Mouse (Mus musculus): Measurements from ENCODE around the gene Ankle1.

The Ankle1 gene

DNA sequence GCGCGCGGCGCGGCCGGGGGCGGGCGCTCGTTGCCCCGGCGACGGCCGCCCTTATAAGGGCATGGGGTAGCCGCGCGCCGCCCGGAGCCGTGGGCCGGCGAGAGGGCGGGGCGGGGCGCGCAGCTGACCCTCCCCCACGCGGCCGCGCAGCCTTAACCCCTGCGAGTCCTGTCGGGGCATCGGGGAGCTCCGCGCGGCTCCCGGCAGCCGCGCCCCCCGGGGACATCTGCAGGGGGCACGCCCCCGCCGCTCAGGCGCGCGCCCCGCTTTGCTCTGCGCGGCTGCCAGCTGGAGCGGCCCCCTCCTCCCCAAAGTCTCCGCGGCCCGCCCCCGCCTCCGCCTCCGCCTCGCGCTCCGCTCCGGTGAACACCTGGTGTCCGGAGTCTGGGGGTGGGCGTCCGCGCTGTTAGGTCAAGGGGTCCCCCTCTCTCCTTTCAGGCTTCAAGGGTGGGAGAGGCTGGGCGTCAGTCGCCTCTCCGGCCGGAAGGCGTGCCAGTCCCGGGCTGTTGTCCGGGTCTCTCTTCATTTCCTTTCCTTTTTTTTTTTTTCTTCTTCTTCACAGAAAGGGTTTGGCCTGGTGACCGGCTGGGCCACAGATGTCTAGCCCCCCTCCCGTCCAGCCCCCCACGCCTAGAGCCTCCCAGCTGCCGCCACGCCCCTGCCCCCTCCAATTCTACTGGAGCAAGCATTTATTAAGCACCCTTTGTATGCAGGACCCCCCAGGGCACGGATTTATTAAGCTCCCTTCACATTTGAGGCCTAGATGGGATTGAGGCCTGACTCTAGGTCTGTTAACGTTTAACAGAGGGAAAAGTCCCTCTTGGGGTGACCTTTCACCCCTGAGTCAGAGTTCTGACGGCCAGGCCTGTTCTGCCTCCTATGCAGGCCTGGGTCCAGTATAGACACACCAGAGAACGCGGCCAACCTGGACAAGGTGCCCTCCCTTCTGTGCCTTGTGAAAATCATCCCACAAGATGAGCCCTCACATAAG is 23.5 kb upstream of the Ankle1 start:
- peak; percentile 99 for DNase-seq

DNA sequence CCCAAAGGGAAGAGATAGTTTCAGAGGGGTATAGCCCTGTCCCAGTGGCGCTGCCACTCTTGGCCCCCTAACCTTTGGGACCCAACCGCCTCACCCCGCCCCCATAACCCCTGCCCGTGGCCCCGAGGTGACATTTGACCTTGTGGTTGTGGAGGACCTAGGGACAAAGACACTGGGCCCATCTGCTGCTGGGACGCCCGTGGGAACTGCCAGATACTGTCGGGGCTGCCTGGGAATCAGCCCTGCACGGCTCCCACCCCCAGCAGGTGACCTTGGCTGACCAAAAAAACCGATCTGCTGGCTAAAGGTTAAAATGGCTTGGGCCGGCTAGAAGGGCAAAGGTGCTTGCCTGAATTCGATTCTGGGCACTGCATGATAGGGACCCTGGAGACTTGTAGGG is 22.4 kb upstream of the Ankle1 start:
- peak; percentile 95 for DNase-seq

DNA sequence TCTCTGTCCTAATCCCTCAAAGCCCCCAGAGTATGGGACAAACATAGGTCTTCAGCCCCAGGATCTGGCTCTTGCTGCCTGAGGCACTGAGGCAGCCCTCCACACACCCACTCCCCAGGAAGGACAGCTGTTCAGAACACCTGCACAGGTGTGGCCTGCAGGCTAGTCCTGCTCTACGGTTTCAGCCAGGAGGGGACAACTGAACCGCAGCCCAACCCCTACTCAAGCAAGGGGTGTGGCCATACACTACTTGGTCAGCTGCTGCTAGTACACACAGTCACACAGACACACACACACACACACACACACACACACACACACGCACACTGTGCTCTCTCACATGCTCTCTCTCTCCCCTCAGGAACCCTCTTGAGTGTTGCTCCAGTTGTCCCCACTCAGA is 21.9 kb upstream of the Ankle1 start:
- DNase-seq, result peak; percentile 95

DNA sequence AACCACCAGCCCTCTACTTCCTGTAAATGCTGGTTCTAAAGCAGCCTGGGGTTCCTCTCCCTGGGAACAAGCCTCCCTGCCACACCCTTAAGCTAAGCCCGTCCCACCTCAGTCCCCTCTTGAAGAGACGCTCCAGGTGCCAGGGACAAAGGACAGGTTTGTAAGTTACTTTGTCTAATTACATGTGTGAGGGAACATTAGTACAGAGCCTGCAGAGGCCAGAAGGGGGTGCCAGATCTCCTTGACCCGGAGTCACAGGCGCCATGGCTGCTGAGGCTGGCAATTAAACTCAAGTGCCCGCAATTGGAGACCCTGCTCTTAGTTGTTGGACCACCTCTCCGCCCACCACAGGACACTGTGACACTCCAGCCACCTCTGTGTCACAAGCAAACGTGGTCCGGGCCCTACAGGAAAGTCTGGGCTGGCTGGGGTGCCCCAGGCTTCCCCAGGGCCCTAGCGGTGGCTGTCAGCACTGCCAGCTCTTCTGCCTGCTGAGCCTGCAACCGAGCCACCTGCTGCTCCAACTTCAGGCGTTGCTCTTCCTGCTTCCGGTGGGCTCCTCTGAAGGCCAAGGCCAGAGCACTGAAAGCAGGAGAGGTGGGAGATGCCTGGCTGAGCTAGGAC is 20.5 kb upstream of the Ankle1 start:
- no peak for DNase-seq

DNA sequence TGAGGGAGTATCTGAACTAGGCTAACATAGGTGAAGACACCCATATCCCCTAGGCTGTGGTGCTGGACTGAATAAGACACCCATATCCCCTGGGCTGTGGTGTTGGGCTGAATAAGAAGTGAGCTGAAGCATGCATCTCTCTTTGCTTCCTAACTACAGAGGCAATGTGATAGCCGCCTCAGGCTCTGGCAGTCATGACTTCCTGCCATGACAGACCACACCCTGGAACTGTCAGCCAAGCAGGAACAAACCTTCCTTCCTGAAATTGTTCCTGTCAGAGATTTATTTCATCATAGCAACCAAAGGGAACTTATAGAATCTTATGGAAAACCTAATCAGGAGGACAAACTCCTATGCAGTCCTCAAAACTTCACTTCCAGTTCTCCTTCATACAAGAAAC is 17.5 kb upstream of the Ankle1 start:
- DNase-seq, result peak; percentile 96

DNA sequence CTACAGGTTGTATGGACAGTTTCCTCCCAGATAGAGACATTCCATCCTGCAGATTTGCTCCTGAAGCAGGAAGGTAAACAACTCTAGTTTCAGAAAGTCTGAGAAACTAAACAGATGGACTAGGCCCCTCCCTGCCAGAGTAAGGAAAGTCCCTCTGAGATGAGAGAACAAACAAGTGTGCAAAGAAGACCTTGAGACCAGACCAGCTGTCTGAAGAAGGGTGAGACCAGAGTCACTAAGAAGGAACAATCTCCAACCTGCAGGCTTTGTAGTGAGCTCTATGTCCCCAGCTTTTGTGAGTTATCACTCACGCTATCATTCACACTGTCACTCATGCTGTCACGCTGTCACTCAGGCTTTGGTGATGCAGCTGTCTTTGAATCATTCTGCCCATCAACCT is 14.1 kb upstream of the Ankle1 start:
- DNase-seq, result peak; percentile 82

DNA sequence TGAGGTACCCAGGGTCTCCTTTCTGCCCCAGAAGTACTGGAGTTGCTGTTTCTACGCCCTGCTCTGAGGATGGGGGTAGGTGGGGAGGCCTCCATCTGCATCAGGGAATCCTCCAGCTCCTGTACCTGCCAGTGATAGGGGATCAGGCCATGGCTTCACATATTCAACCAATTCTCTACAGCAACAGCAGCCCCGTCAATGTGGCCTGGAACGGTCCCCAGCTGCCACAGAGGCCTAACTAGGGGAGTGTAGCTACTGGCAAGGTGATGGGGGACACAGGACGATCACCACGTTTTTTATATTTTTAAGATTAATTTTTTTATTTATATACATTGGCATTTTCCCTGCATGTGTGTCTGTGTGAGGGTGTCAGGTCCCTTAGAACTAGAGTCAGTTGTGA is 13.4 kb upstream of the Ankle1 start:
- DNase-seq, result peak; percentile 90

DNA sequence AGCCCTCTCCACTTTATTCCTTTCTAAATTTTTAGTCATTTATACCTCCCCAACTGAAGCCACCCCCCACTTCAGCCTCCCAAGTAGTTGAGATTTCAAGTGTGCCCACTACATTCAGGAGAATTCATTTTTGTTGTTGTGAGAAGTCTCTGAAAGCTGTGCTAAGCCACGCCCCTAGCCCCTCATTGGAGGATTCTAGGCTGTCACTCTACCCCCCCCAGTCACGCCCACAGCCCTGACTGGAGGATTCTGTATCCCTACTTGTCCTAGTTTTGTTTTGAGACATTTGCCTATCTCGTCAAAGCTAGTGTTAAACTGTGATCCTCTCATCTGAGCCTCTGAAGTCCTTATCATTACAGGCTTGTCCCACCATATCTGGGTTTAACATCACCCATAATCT is 12.9 kb upstream of the Ankle1 start:
- DNase-seq, result peak; percentile 87

DNA sequence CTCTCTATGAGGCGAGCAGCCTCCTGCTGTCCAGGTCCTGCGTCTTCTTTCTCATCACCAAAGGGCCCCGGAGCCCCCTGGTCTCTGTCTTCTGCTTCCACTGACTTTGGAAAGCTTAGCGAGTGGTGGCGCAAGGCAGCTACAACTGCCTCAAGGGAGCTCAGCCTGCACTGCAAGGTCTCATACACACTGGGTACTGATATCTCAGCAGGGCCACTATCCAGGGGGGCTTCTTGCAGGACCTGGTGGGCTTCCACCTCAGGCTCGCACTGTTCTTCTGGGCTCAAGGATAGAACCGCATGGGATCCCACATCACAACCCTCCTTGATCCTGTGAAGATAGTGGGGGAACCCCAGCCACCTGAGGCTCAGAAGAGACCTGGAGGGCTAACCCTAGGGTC is 11.3 kb upstream of the Ankle1 start:
- peak; percentile 93 for DNase-seq

DNA sequence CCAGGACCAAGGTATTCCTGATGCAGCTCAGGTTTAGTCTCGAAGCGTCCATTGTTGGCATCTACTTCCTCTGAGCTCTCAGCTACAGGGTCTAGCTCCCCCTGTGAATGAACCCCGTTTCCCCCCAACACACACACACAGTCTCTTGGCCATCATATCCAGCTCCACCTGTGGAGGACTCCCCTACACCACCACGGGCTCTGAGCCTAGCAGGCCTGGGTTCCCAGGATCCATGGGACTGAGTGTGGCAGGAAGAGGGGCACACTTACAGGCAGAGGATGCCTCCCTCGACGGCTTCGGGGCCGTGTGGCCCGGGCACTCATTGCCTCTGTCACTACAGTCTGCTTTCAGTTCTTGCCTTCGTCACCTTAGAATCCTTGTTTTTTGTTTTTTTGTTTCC is 10.7 kb upstream of the Ankle1 start:
- peak; percentile 92 for DNase-seq

DNA sequence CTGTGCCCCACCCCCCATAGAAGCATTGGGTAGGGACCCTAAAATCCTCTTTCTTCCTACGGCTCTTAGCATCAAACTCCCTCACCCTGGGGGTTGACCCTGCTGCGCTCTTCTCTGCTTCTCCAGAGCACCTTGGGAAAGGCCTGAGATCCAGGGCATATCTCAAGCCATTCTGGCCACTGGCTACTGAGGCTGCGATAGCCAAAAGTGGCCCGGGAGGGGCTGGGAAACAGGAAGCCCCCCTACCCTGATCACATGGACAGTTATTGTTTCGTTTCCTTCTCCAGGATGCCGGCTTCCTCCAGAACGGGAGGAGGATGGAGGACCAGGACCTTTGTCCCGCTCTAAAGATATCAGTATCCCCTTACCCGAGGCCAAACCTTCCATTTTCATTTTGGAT is 10.2 kb upstream of the Ankle1 start, which contains the start of gene Ushbp1:
TSS of gene Ushbp1 (minus strand) at position 174 of the 400 bp plus-strand sequence.
- peak; percentile 99 for DNase-seq

DNA sequence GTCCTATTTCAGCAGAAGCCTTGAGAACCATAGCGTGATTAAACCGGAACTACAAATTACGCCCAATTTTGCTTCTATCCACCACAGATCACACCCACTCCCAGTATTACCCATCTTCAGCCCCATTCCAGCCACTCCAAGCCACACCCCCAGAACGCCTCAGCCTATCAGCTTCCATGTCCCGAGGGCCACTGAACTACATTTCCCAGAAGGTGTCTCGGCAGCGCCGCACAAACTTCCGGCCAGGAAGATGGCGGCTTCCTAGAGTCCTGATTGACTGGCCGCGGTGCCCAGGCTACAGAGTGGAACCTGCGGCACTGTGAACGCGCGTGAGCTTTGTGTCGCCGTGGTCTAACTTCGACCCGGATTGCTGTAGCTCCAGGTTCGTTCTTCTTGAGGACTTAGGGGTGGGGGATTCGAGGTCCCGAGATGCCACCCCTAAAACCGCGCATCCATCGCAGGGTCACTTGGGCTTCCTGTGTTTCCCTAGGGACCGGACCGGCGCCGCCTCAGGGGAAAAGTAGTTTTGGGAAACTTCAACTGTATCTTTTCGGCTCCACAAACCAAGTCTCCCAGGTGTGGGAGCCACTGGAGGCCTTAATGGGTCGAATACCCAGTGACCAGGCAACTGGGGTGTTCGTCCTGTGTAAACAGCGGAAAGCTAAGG is 9.0 kb upstream of the Ankle1 start, which contains the start of gene Babam1:
TSS of gene Babam1 (plus strand) at position 223 of the 667 bp plus-strand sequence.
- peak; percentile 100 for DNase-seq

DNA sequence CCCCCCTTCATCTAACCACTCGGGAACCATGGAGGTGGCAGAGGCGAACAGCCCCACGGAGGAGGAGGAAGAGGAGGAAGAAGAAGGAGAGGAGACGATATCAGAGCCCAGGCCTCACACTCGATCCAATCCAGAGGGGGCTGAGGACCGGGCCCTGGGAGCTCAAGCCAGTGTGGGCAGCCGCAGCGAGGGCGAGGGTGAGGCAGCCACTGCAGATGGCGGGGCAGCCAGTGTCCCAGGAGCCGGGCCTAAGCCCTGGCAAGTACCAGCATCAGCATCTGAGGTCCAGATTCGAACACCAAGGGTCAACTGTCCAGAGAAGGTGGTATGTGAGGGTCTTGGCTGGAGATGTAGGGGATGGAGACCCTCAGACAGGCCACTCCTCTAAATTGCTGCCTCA is 8.1 kb upstream of the Ankle1 start:
- DNase-seq, result peak; percentile 94

DNA sequence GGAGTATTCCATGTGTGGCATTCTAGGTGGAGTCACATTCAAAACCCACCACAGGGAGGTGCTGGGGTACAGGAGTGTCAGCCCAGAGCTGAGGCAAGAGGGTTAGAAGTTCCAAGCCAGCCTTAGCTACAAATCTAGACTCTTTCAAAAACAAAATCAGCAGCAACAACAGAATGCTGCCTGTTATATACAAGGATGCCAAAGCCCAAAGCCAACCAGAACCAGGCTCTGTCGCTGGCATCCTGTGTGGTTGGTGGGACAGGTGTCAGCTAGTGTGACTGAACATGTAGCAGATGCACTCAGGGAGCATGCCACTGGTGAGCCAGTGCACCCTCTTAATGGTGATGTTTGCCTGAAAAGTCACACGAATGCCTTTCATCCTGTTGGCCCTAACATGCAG is 5.0 kb upstream of the Ankle1 start:
- peak; percentile 64 for DNase-seq

DNA sequence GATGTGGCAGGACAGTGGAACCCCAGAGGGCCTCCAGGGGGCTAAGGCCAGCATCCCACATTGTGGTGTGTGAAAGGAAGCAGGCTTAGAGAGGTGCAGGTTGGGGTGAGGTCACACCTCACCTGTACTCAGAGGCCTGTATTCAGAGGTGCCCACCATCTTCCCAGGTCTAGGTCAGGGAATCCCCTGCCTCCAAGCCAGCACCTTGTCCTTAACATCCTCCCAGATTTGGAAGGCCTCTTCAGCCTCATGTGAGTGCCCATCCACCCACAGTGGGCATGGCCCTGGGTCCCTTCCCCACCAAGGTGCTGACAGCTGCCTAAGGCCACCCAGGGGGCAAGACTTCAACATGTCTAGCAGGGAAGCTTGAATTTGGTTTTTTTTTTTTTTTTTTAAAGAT is 4.4 kb upstream of the Ankle1 start:
- DNase-seq, result peak; percentile 91

DNA sequence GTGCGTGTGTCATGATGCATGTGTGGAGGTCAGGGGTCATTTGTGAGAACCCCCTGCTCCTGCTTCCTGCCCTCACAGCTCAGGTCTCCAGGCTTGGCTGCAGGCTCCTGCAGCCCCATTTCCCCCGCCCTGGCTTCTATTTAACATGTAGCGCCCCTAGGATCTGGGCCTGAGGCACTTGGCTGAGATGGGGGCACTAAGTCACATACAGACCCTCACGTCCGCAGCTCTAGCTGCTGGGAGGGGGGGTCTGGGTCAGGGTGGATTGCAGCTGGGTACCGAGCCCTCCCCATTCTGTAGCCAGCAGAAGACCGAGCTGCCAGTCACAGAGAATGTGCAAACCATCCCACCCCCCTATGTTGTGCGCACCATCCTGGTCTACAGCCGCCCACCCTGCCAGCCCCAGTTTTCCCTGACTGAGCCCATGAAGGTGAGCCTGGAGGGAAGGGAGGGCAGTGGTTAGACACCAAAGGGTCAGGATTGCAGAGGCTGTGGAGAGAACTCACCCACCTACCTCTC is 3.3 kb upstream of the Ankle1 start:
- DNase-seq, result peak; percentile 90

DNA sequence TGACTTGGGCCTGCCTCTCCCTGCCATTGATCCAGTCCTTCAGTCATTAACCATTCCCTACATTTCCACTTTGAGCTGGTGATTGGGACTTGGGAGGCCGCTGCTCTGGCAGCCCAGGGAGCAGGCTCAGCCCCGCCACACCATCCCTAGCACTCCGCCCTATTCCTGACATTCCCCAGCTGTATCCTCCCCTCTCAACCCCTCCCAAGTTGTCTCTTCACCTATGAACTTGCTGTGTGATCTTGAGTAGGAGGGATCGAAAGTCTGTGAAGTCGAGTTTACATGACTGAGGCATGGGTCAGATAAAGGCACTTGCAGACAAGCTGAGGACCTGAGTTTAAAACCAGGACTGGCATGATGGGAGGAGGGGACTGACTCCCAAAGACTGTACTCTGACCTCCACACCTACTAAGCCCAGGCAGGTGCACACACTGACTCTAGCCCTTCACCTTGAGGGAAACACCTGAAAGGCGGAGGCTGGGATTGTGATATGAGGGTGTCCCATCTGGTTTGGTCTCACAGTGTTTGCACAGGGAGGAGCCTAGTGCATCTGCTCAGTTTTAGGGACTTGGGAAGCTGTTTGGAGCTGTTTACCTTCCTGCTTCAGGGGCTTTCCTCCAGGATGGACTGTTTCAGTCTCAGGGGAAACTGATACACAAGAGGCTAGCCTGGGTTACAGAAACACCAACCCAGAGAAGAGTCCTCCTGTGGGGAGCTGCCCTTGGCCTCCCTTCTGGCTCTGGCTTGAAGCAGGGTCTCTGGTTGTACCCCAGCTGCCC is 2.5 kb upstream of the Ankle1 start:
- peak; percentile 86 for DNase-seq

DNA sequence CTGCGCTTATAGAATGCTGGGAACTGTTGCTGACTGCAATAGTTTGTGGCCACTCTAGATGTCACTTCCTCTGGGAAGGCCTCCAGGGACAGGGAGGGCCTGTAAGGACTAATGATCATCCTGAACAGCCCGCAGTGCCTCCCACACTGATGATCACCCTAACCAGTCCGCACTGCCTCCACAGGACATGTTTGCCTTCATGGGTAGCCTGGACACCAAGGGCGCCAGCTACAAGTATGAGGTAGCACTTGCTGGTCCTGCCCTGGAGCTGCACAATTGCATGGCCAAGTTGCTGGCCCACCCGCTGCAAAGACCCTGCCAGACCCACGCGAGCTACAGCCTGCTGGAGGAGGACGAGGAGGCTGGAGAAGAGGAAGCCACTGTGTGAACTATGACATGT is 1.8 kb upstream of the Ankle1 start:
- peak; percentile 92 for DNase-seq

DNA sequence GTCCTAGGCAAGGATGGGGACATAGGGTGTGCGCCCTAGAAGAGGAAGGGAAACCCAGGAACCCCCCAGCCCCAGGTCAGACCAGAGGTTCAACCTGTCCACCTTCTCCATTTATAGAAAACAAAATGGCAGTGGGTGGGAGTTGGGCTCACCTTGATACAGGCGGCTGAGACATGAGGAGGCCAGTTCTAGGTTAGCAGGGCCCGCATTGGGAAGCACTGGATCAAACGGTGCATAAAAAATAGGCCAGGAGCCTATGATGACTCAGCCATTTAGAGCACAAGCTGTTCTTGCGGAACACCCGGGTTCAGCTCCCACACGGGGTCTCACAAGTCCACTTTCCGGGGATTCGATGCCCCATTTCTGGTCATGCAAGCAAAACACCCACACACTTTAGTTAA is 859 bp upstream of the Ankle1 start:
- DNase-seq, result peak; percentile 91

DNA sequence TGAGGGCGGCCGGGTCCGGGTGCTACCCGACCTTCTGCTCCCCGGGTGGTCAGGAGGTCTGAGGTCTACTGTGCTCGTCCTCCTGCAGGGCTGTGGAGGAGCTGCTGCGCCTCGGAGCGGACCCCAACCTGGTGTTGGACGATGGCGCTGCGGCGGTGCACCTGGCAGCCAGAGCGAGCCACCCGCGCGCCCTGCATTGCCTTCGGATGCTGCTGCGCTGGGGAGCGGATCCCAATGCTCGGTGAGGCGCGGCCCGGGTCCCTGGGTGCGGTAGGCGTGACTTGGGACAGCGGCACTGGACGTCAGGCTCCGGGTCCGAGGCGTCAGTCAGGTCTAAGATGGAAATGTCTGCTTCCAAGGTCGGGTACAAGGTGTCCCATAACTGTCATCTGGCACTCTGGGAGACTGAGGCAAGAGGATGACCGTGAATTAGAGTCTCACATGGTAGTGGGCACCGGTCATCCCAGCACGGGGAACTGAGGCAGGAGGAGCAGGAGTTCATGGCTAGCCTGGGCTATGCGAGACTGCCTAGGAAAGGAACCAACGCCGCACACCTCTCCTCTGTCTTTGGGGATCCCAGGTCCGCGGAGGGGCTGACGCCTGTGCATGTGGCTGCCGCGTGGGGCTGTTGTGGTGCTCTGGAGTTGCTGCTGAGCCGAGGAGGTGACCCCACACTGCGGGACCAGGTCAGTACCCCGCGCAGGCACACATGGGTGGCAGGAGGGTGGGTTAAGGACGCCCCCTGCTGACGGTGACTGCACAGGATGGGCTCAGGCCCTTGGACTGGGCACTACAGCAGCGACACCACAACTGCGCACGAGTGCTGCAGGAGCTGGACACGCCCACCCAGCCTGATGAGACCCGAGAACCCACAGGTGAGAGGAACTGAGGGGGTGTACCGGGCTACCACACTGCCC is 547 bp downstream of the Ankle1 start:
- peak; percentile 97 for DNase-seq

DNA sequence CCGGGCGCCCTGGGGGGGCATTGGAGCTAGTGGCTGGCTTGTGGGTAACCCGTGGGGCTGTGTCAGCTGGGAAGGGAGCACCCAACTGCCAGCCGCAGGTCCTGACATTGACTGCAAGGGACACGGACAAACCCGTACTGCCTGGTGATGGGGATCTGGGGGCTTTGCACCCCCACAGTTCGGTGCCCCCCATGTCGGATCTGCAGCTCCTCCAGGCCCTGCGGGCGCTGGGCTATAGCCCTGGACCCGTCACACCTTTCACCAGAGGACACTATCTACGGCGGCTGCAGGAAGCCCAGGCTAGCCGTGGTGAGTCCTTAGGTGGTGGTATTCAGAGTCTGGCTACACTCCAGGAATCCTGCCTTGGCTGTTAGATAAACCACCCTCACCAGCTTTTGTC is 1.6 kb downstream of the Ankle1 start:
- peak; percentile 90 for DNase-seq
